Mouse (Mus musculus): ENCODE data around the gene Mip. TPM values are rescaled to one million over a fixed set of nuclear protein-coding genes. Genes with fewer than 3 reads are reported as not detected.
"Not testable (repeated sequence)": the region's sequence is repeated elsewhere in the genome, so short reads cannot be mapped to it uniquely, and the experiment has no call there.

Gene Mip
- polyA plus RNA-seq, 1 experiment from 2014 or later: not detected

- TF ChIP-seq EP300 (optimal IDR thresholded peaks at IDR 0.05): no peak
- peak; percentile 64 for TF ChIP-seq CTCF (IDR thresholded peaks at IDR 0.05; ENCODE audit: low read depth)
- peak within 1 kb of the TSS; percentile 68 for H3K9ac ChIP-seq (ENCODE audit: low read length)
- under 1% methylated on average over 30 of the region's 30 CpGs for WGBS
- DNase-seq (ENCODE audit: low spot score): peak; percentile 93
- 0 out of 2 replicates have a peak, but pooled peaks cover 2% of the 10 kb centered on the region for H3K36me3 ChIP-seq (ENCODE audit: control insufficient read depth, insufficient read depth, low read length)
- H3K4me3 ChIP-seq (ENCODE audit: low read depth, low read length): peak within 1 kb of the TSS; percentile 69
- H3K27ac ChIP-seq (replicated peaks): peak within 1 kb of the TSS; percentile 30; the same call in 1 of the 2 replicates
- peak; percentile 94 for ATAC-seq (ENCODE audit: low FRiP score, low TSS enrichment)
- H3K27me3 ChIP-seq (ENCODE audit: control insufficient read depth, insufficient read depth, low read length): no peaks in the 10 kb centered on the region
- H3K4me2 ChIP-seq (replicated peaks; ENCODE audit: low read depth): peak within 1 kb of the TSS; percentile 92
- H3K9me3 ChIP-seq (ENCODE audit: control insufficient read depth, low read length): no peaks in the 10 kb centered on the region
- peaks cover 6% of the 10 kb centered on the region; the same call in 1 of the 2 replicates for H3K4me1 ChIP-seq (replicated peaks; ENCODE audit: control insufficient read depth, insufficient read depth)
These were observed 14.1 kb upstream of the Mip start, which contains the start of gene Spryd4 for GRCm38 (mm10) chr10:128211390-128212108. Gene Spryd4 (minus strand): TSS chr10:128211807.

GRCm38 (mm10) chr10:128212148-128212547 is 13.5 kb upstream of the Mip start:
- peaks cover 6% of the 10 kb centered on the region; the same call in 1 of the 2 replicates for H3K4me1 ChIP-seq (replicated peaks; ENCODE audit: control insufficient read depth, insufficient read depth)
- H3K36me3 ChIP-seq (ENCODE audit: control insufficient read depth, insufficient read depth, low read length): 0 out of 2 replicates have a peak, but pooled peaks cover 2% of the 10 kb centered on the region
- peak overlapping the region; percentile 69 for H3K4me3 ChIP-seq (ENCODE audit: low read depth, low read length)
- H3K9me3 ChIP-seq (ENCODE audit: control insufficient read depth, low read length): no peaks in the 10 kb centered on the region
- DNase-seq (ENCODE audit: low spot score): no peak
- no peaks in the 10 kb centered on the region for H3K27me3 ChIP-seq (ENCODE audit: control insufficient read depth, insufficient read depth, low read length)
- TF ChIP-seq CTCF (IDR thresholded peaks at IDR 0.05; ENCODE audit: low read depth) (no peak), EP300 (optimal IDR thresholded peaks at IDR 0.05) (no peak)
- H3K4me2 ChIP-seq (replicated peaks; ENCODE audit: low read depth): peak overlapping the region; percentile 92
- H3K9ac ChIP-seq (ENCODE audit: low read length): no peak overlapping the region
- no peak for ATAC-seq (ENCODE audit: low FRiP score, low TSS enrichment)
- H3K27ac ChIP-seq (replicated peaks): 0 out of 2 replicates have a peak overlapping the region, but pooled peaks have one; percentile 30
- WGBS: 44% methylated on average over 6 of the region's 6 CpGs

- WGBS: under 1% methylated on average over 18 of the region's 18 CpGs
These were observed 12.7 kb upstream of the Mip start for GRCm38 (mm10) chr10:128212871-128213323.

GRCm38 (mm10) chr10:128214112-128214511 is 11.5 kb upstream of the Mip start:
- not testable (repeated sequence) for ATAC-seq (ENCODE audit: low FRiP score, low TSS enrichment); H3K36me3 ChIP-seq (ENCODE audit: control insufficient read depth, insufficient read depth, low read length); H3K4me3 ChIP-seq (ENCODE audit: low read depth, low read length); H3K27ac ChIP-seq (replicated peaks); H3K4me2 ChIP-seq (replicated peaks; ENCODE audit: low read depth); DNase-seq (ENCODE audit: low spot score); H3K27me3 ChIP-seq (ENCODE audit: control insufficient read depth, insufficient read depth, low read length); H3K9me3 ChIP-seq (ENCODE audit: control insufficient read depth, low read length); H3K4me1 ChIP-seq (replicated peaks; ENCODE audit: control insufficient read depth, insufficient read depth); H3K9ac ChIP-seq (ENCODE audit: low read length)
- 89% methylated on average over 4 of the region's 4 CpGs for WGBS

More at GRCm38 (mm10) chr10:128212871-128213323, 12.7 kb upstream of the Mip start:
- Histone ChIP-seq H3K4me3 (ENCODE audit: low read depth, low read length) (peak overlapping the region; percentile 17; the same call in 1 of the 2 replicates), H3K36me3 (ENCODE audit: control insufficient read depth, insufficient read depth, low read length) (0 out of 2 replicates have a peak, but pooled peaks cover 2% of the 10 kb centered on the region), H3K9me3 (ENCODE audit: control insufficient read depth, low read length) (no peaks in the 10 kb centered on the region), H3K4me1 (replicated peaks; ENCODE audit: control insufficient read depth, insufficient read depth) (peaks cover 6% of the 10 kb centered on the region; the same call in 1 of the 2 replicates), H3K9ac (ENCODE audit: low read length) (no peak overlapping the region), H3K4me2 (replicated peaks; ENCODE audit: low read depth) (peak overlapping the region; percentile 55), H3K27ac (replicated peaks) (no peak overlapping the region), H3K27me3 (ENCODE audit: control insufficient read depth, insufficient read depth, low read length) (no peaks in the 10 kb centered on the region)
- TF ChIP-seq EP300 (optimal IDR thresholded peaks at IDR 0.05): no peak
- TF ChIP-seq CTCF (IDR thresholded peaks at IDR 0.05; ENCODE audit: low read depth): peak; percentile 82
- ATAC-seq (ENCODE audit: low FRiP score, low TSS enrichment): peak; percentile 67
- peak; percentile 71 for DNase-seq (ENCODE audit: low spot score)

- Histone ChIP-seq H3K9ac (ENCODE audit: low read length) (no peak overlapping the region), H3K4me1 (replicated peaks; ENCODE audit: control insufficient read depth, insufficient read depth) (peaks cover 6% of the 10 kb centered on the region; the same call in 1 of the 2 replicates), H3K4me2 (replicated peaks; ENCODE audit: low read depth) (no peak overlapping the region), H3K36me3 (ENCODE audit: control insufficient read depth, insufficient read depth, low read length) (no peaks in the 10 kb centered on the region), H3K9me3 (ENCODE audit: control insufficient read depth, low read length) (no peaks in the 10 kb centered on the region), H3K4me3 (ENCODE audit: low read depth, low read length) (no peak overlapping the region), H3K27ac (replicated peaks) (no peak overlapping the region), H3K27me3 (ENCODE audit: control insufficient read depth, insufficient read depth, low read length) (no peaks in the 10 kb centered on the region)
- DNase-seq (ENCODE audit: low spot score): no peak
- TF ChIP-seq CTCF (IDR thresholded peaks at IDR 0.05; ENCODE audit: low read depth): peak; percentile 42; the same call in 1 of the 2 replicates
- no peak for TF ChIP-seq EP300 (optimal IDR thresholded peaks at IDR 0.05)
- no peak for ATAC-seq (ENCODE audit: low FRiP score, low TSS enrichment)
- 81% methylated on average over 5 of the region's 5 CpGs for WGBS
These were observed 10.7 kb upstream of the Mip start for GRCm38 (mm10) chr10:128214981-128215380.

Data from stomach, postnatal 0 days (tissue).